Mouse (Mus musculus) megakaryocyte, embryonic 14.5 days (primary cell): ENCODE data around the gene Dclk2.

Experiments
- FLI1 ChIP-seq: IDR thresholded peaks from 2 replicates; pipeline ENCODE4 v1.6.1; 2012; ENCODE audit warnings: low read length, inconsistent platforms, mixed read lengths
- GATA1 ChIP-seq: IDR thresholded peaks from 3 replicates; pipeline ENCODE4 v1.6.1; 2012; ENCODE audit warnings: mixed read lengths, low read length, inconsistent platforms, borderline replicate concordance

DNA sequence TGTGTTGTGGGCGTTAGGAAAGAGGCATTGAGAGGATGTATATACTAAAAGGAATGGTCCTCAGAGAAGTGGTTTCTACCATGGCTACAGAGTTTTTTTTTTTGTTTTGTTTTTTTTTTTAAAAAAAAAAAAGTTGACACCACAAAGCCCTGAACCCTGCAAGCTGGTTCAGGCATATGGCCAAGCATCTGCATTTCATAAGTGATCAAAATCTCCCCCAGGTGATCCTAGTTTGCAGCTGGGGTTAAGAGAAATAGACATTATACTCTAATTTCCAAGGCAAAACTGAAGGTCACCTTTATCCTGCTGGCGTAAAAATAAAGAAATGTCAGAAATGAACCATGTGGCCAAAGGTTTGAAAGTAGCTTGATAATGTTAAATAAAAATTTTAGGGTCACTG, 60.9 kb downstream of the Dclk2 start:
- no peak for TF ChIP-seq GATA1
- no peak for TF ChIP-seq FLI1
